Mouse (Mus musculus): ENCODE measurements around the gene AY358078. TPM values are rescaled to one million over a fixed set of nuclear protein-coding genes. Genes with fewer than 3 reads are reported as not detected.
"Not testable (repeated sequence)": the region's sequence is repeated elsewhere in the genome, so short reads cannot be mapped to it uniquely, and the experiment has no call there.

Gene AY358078
- total and polyA plus RNA-seq, 3 experiments: not detected

DNA sequence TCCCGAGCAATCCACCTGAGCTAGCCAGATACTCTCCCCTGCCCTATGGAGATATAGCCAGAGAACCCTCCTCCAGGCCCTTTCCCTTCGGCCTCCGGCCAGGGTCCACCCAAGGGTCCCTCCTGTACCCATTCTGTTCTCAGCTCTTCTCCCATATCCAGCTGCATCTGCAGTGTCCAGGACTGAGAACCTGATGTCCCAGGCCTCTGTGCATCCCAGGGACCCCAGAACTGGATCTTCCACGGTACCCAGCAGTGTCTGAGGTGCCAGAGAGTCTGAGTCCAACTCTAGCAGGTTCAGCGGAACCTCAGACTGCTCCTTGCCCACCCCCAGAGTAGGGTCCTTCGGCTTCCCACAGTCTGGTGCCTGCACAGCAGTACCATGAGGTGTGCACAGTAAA, 29.3 kb downstream of the AY358078 start:
- no peak for DNase-seq (ENCODE audit: low read depth, low spot score)
- TF ChIP-seq MAX (IDR thresholded peaks at IDR 0.05; ENCODE audit: low read length) (no peak), BHLHE40 (IDR thresholded peaks at IDR 0.05; ENCODE audit: borderline replicate concordance, low read depth, low read length) (no peak), NELFE (IDR thresholded peaks at IDR 0.05; ENCODE audit: low read depth, low read length) (no peak), UBTF (IDR thresholded peaks at IDR 0.05; ENCODE audit: borderline replicate concordance, insufficient read depth, low read depth, low read length) (no peak), MEF2A (IDR thresholded peaks at IDR 0.05; ENCODE audit: extremely low read depth, insufficient replicate concordance, low read depth, low read length, poor library complexity, severe bottlenecking) (no peak), TAL1 (IDR thresholded peaks at IDR 0.05; ENCODE audit: low read length) (no peak), RCOR1 (IDR thresholded peaks at IDR 0.05; ENCODE audit: low read depth, low read length) (no peak), TBP (IDR thresholded peaks at IDR 0.05; ENCODE audit: low read depth, low read length) (no peak), EP300 (IDR thresholded peaks at IDR 0.05; ENCODE audit: low read depth in 1 of 2, low read length in 2 of 2) (no peak), JUND (IDR thresholded peaks at IDR 0.05; ENCODE audit: low read depth, low read length) (no peak)
- no peak overlapping the region for H3K4me3 ChIP-seq (ENCODE audit: control insufficient read depth in 1 of 2, insufficient read depth in 1 of 2, low read depth in 2 of 2, low read length in 2 of 2)
- H3K36me3 ChIP-seq (ENCODE audit: control insufficient read depth in 1 of 2, insufficient read depth in 2 of 2, low read length in 2 of 2): no peaks in the 10 kb centered on the region
- no peaks in the 10 kb centered on the region for H3K4me1 ChIP-seq (ENCODE audit: control insufficient read depth in 1 of 2, insufficient read depth in 2 of 2, low read length in 2 of 2)
- H3K27ac ChIP-seq (ENCODE audit: control insufficient read depth, low read depth, low read length): no peak overlapping the region
- no peaks in the 10 kb centered on the region for H3K9me3 ChIP-seq (replicated peaks; ENCODE audit: insufficient read depth, low read length)
- H3K27me3 ChIP-seq (ENCODE audit: control insufficient read depth in 1 of 2, insufficient read depth in 2 of 2, low read length in 2 of 2): no peaks in the 10 kb centered on the region
- H3K79me2 ChIP-seq (ENCODE audit: control insufficient read depth, insufficient read depth, low read length, poor library complexity): no peaks in the 10 kb centered on the region
- no peak overlapping the region for H3K9ac ChIP-seq (ENCODE audit: control insufficient read depth, low read depth, low read length, poor library complexity, severe bottlenecking)

DNA sequence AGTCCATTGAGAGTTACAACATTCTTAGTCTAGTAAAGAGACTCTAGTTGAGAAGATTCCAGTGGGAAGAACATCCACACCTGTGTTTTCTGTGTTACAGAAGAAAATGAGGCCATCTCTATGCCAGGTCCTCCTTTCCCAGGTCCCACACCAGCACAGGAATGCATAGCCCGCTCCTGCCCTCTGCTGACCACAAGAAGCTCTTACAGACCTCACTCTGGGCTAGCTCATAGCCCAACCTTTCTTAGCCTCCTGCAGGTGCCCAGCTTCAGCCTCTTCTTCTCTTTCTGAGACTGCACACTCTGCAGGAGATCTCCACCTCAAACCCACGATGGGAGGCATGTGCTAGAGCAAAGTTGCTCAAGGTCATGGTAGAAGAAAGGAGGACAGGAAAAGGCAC, 38.6 kb downstream of the AY358078 start:
- H3K36me3 ChIP-seq (ENCODE audit: control insufficient read depth in 1 of 2, insufficient read depth in 2 of 2, low read length in 2 of 2); H3K4me3 ChIP-seq (ENCODE audit: control insufficient read depth in 1 of 2, insufficient read depth in 1 of 2, low read depth in 2 of 2, low read length in 2 of 2); H3K9me3 ChIP-seq (replicated peaks; ENCODE audit: insufficient read depth, low read length); DNase-seq (ENCODE audit: low read depth, low spot score); H3K9ac ChIP-seq (ENCODE audit: control insufficient read depth, low read depth, low read length, poor library complexity, severe bottlenecking); H3K79me2 ChIP-seq (ENCODE audit: control insufficient read depth, insufficient read depth, low read length, poor library complexity); H3K27ac ChIP-seq (ENCODE audit: control insufficient read depth, low read depth, low read length); H3K27me3 ChIP-seq (ENCODE audit: control insufficient read depth in 1 of 2, insufficient read depth in 2 of 2, low read length in 2 of 2); H3K4me1 ChIP-seq (ENCODE audit: control insufficient read depth in 1 of 2, insufficient read depth in 2 of 2, low read length in 2 of 2): not testable (repeated sequence)

DNA sequence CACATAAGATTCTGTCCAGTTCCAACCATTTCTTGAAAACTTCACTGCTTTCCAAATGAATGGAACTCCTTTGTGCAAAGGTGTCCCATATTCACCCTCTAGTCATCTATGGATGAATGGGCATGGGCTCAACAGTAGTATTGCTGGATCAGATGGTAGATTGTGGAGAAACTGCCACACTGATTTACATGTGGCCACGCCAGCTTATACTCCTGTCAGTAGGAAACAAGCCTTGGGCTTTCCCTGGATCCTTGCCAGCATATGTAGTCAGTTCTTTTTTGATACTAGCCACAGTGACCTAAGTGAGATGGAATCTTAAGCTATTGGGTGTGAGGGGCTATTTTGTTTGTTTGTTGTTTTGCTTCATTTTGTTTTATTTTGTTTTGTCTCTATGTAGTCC, 42.4 kb downstream of the AY358078 start:
- no peak for DNase-seq (ENCODE audit: low read depth, low spot score)
- Histone ChIP-seq H3K79me2 (ENCODE audit: control insufficient read depth, insufficient read depth, low read length, poor library complexity) (no peaks in the 10 kb centered on the region), H3K4me3 (ENCODE audit: control insufficient read depth in 1 of 2, insufficient read depth in 1 of 2, low read depth in 2 of 2, low read length in 2 of 2) (no peak overlapping the region), H3K4me1 (ENCODE audit: control insufficient read depth in 1 of 2, insufficient read depth in 2 of 2, low read length in 2 of 2) (no peaks in the 10 kb centered on the region), H3K27me3 (ENCODE audit: control insufficient read depth in 1 of 2, insufficient read depth in 2 of 2, low read length in 2 of 2) (no peaks in the 10 kb centered on the region), H3K9me3 (replicated peaks; ENCODE audit: insufficient read depth, low read length) (no peaks in the 10 kb centered on the region), H3K36me3 (ENCODE audit: control insufficient read depth in 1 of 2, insufficient read depth in 2 of 2, low read length in 2 of 2) (no peaks in the 10 kb centered on the region), H3K9ac (ENCODE audit: control insufficient read depth, low read depth, low read length, poor library complexity, severe bottlenecking) (no peak overlapping the region), H3K27ac (ENCODE audit: control insufficient read depth, low read depth, low read length) (no peak overlapping the region)
- TF ChIP-seq MYB (IDR thresholded peaks at IDR 0.05; ENCODE audit: low read depth, low read length) (no peak), ETS1 (IDR thresholded peaks at IDR 0.05; ENCODE audit: low read depth, low read length) (no peak), EP300 (IDR thresholded peaks at IDR 0.05; ENCODE audit: low read depth in 1 of 2, low read length in 2 of 2) (no peak), MAZ (IDR thresholded peaks at IDR 0.05; ENCODE audit: low read depth, low read length) (no peak), TCF12 (IDR thresholded peaks at IDR 0.05; ENCODE audit: low read depth, low read length) (no peak), POLR2A (IDR thresholded peaks at IDR 0.05; ENCODE audit: control insufficient read depth in 1 of 2, insufficient read depth in 1 of 2, low read depth in 1 of 2, low read length in 2 of 2, poor library complexity in 1 of 2) (no peak), RCOR1 (IDR thresholded peaks at IDR 0.05; ENCODE audit: low read depth, low read length) (no peak), JUND (IDR thresholded peaks at IDR 0.05; ENCODE audit: low read depth, low read length) (no peak), CHD2 (IDR thresholded peaks at IDR 0.05; ENCODE audit: low read length) (no peak), MYC (IDR thresholded peaks at IDR 0.05; ENCODE audit: low read depth, low read length) (no peak), USF1 (IDR thresholded peaks at IDR 0.05; ENCODE audit: low read depth, low read length) (no peak), ZNF384 (IDR thresholded peaks at IDR 0.05; ENCODE audit: low read depth, low read length) (no peak), MAFK (IDR thresholded peaks at IDR 0.05; ENCODE audit: borderline replicate concordance, low read depth, low read length) (no peak), HCFC1 (IDR thresholded peaks at IDR 0.05; ENCODE audit: low read depth, low read length) (no peak), MAX (IDR thresholded peaks at IDR 0.05; ENCODE audit: low read length) (no peak), MEF2A (IDR thresholded peaks at IDR 0.05; ENCODE audit: extremely low read depth, insufficient replicate concordance, low read depth, low read length, poor library complexity, severe bottlenecking) (no peak), RAD21 (IDR thresholded peaks at IDR 0.05; ENCODE audit: low read depth, low read length) (no peak)
